Mouse (Mus musculus): ENCODE measurements around the gene Dusp1. TPM values are rescaled to one million over a fixed set of nuclear protein-coding genes. Genes with fewer than 3 reads are reported as not detected.

Gene Dusp1
- 16.2 and 21.0 TPM in 2 replicates for polyA plus RNA-seq (2014; fragmentation: Nextera tagmentation; extraction: Ambion mirVana)

GRCm38 (mm10) chr17:26561651-26562181, at the start of gene Dusp1:
Gene Dusp1 (minus strand): TSS chr17:26562128.
- peak; percentile 62; the same call in 1 of the 2 replicates for ATAC-seq (ENCODE audit: insufficient number of reproducible peaks, insufficient read depth, low FRiP score, low read depth)
- 0% methylated on average over 25 of the region's 25 CpGs for WGBS

GRCm38 (mm10) chr17:26611328-26611727, 49.4 kb upstream of the Dusp1 start:
- Histone ChIP-seq H3K36me3 (ENCODE audit: control insufficient read depth, insufficient read depth, low read length) (peaks cover 17% of the 10 kb centered on the region), H3K4me1 (ENCODE audit: control insufficient read depth, insufficient read depth, low read length) (0 out of 2 replicates have a peak, but pooled peaks cover 4% of the 10 kb centered on the region), H3K27me3 (ENCODE audit: control insufficient read depth, insufficient read depth, low read length) (no peaks in the 10 kb centered on the region), H3K27ac (ENCODE audit: low read length) (0 out of 2 replicates have a peak overlapping the region, but pooled peaks have one; percentile 12), H3K9me3 (ENCODE audit: control insufficient read depth, low read depth, low read length) (no peaks in the 10 kb centered on the region), H3K9ac (replicated peaks; ENCODE audit: low read depth, low read length) (no peak overlapping the region), H3K4me2 (replicated peaks; ENCODE audit: low read depth, low read length) (no peak overlapping the region), H3K4me3 (ENCODE audit: low read depth, low read length) (no peak overlapping the region)
- WGBS: 64% methylated on average over 7 of the region's 7 CpGs
- no peak for ATAC-seq (ENCODE audit: insufficient number of reproducible peaks, insufficient read depth, low FRiP score, low read depth)

More at GRCm38 (mm10) chr17:26561651-26562181, at the start of gene Dusp1:
- H3K4me3 ChIP-seq (ENCODE audit: low read depth, low read length): peak within 1 kb of the TSS; percentile 74
- peaks cover 3% of the 10 kb centered on the region; the same call in 1 of the 2 replicates for H3K36me3 ChIP-seq (ENCODE audit: control insufficient read depth, insufficient read depth, low read length)
- peak within 1 kb of the TSS; percentile 68 for H3K27ac ChIP-seq (ENCODE audit: low read length)
- H3K4me2 ChIP-seq (replicated peaks; ENCODE audit: low read depth, low read length): peak within 1 kb of the TSS; percentile 97
- H3K27me3 ChIP-seq (ENCODE audit: control insufficient read depth, insufficient read depth, low read length): no peaks in the 10 kb centered on the region
- no peaks in the 10 kb centered on the region for H3K9me3 ChIP-seq (ENCODE audit: control insufficient read depth, low read depth, low read length)
- H3K4me1 ChIP-seq (ENCODE audit: control insufficient read depth, insufficient read depth, low read length): peaks cover 24% of the 10 kb centered on the region
- H3K9ac ChIP-seq (replicated peaks; ENCODE audit: low read depth, low read length): peak within 1 kb of the TSS; percentile 79

- H3K9ac ChIP-seq (replicated peaks; ENCODE audit: low read depth, low read length): no peak overlapping the region
- no peaks in the 10 kb centered on the region for H3K9me3 ChIP-seq (ENCODE audit: control insufficient read depth, low read depth, low read length)
- 82% methylated on average over 8 of the region's 8 CpGs for WGBS
- H3K4me1 ChIP-seq (ENCODE audit: control insufficient read depth, insufficient read depth, low read length): 0 out of 2 replicates have a peak, but pooled peaks cover 4% of the 10 kb centered on the region
- H3K4me2 ChIP-seq (replicated peaks; ENCODE audit: low read depth, low read length): no peak overlapping the region
- ATAC-seq (ENCODE audit: insufficient number of reproducible peaks, insufficient read depth, low FRiP score, low read depth): no peak
- H3K27me3 ChIP-seq (ENCODE audit: control insufficient read depth, insufficient read depth, low read length): no peaks in the 10 kb centered on the region
- no peak overlapping the region for H3K4me3 ChIP-seq (ENCODE audit: low read depth, low read length)
- H3K27ac ChIP-seq (ENCODE audit: low read length): no peak overlapping the region
- peaks cover 16% of the 10 kb centered on the region for H3K36me3 ChIP-seq (ENCODE audit: control insufficient read depth, insufficient read depth, low read length)
These were observed 47.9 kb upstream of the Dusp1 start for GRCm38 (mm10) chr17:26609820-26610219.

- WGBS: 91% methylated on average over 8 of the region's 8 CpGs
- Histone ChIP-seq H3K4me2 (replicated peaks; ENCODE audit: low read depth, low read length) (no peak overlapping the region), H3K27ac (ENCODE audit: low read length) (no peak overlapping the region), H3K27me3 (ENCODE audit: control insufficient read depth, insufficient read depth, low read length) (no peaks in the 10 kb centered on the region), H3K4me3 (ENCODE audit: low read depth, low read length) (no peak overlapping the region), H3K36me3 (ENCODE audit: control insufficient read depth, insufficient read depth, low read length) (peaks cover 16% of the 10 kb centered on the region), H3K9me3 (ENCODE audit: control insufficient read depth, low read depth, low read length) (no peaks in the 10 kb centered on the region), H3K9ac (replicated peaks; ENCODE audit: low read depth, low read length) (no peak overlapping the region), H3K4me1 (ENCODE audit: control insufficient read depth, insufficient read depth, low read length) (0 out of 2 replicates have a peak, but pooled peaks cover 4% of the 10 kb centered on the region)
- no peak for ATAC-seq (ENCODE audit: insufficient number of reproducible peaks, insufficient read depth, low FRiP score, low read depth)
These were observed 46.9 kb upstream of the Dusp1 start for GRCm38 (mm10) chr17:26608877-26609276.

GRCm38 (mm10) chr17:26608348-26608747, 46.4 kb upstream of the Dusp1 start:
- 0 out of 2 replicates have a peak, but pooled peaks cover 4% of the 10 kb centered on the region for H3K4me1 ChIP-seq (ENCODE audit: control insufficient read depth, insufficient read depth, low read length)
- H3K9me3 ChIP-seq (ENCODE audit: control insufficient read depth, low read depth, low read length): no peaks in the 10 kb centered on the region
- WGBS: 84% methylated on average over 3 of the region's 3 CpGs
- H3K27me3 ChIP-seq (ENCODE audit: control insufficient read depth, insufficient read depth, low read length): no peaks in the 10 kb centered on the region
- no peak overlapping the region for H3K9ac ChIP-seq (replicated peaks; ENCODE audit: low read depth, low read length)
- H3K36me3 ChIP-seq (ENCODE audit: control insufficient read depth, insufficient read depth, low read length): peaks cover 16% of the 10 kb centered on the region
- no peak for ATAC-seq (ENCODE audit: insufficient number of reproducible peaks, insufficient read depth, low FRiP score, low read depth)
- no peak overlapping the region for H3K27ac ChIP-seq (ENCODE audit: low read length)
- no peak overlapping the region for H3K4me3 ChIP-seq (ENCODE audit: low read depth, low read length)
- H3K4me2 ChIP-seq (replicated peaks; ENCODE audit: low read depth, low read length): no peak overlapping the region

GRCm38 (mm10) chr17:26606516-26606915, 44.6 kb upstream of the Dusp1 start:
- Histone ChIP-seq H3K4me3 (ENCODE audit: low read depth, low read length) (no peak overlapping the region), H3K27ac (ENCODE audit: low read length) (no peak overlapping the region), H3K9me3 (ENCODE audit: control insufficient read depth, low read depth, low read length) (no peaks in the 10 kb centered on the region), H3K36me3 (ENCODE audit: control insufficient read depth, insufficient read depth, low read length) (peaks cover 16% of the 10 kb centered on the region), H3K9ac (replicated peaks; ENCODE audit: low read depth, low read length) (no peak overlapping the region), H3K4me2 (replicated peaks; ENCODE audit: low read depth, low read length) (no peak overlapping the region), H3K27me3 (ENCODE audit: control insufficient read depth, insufficient read depth, low read length) (no peaks in the 10 kb centered on the region), H3K4me1 (ENCODE audit: control insufficient read depth, insufficient read depth, low read length) (peaks cover 13% of the 10 kb centered on the region; the same call in 1 of the 2 replicates)
- no peak for ATAC-seq (ENCODE audit: insufficient number of reproducible peaks, insufficient read depth, low FRiP score, low read depth)
- WGBS: 81% methylated on average over 2 of the region's 2 CpGs

GRCm38 (mm10) chr17:26605636-26606035, 43.7 kb upstream of the Dusp1 start:
- Histone ChIP-seq H3K27me3 (ENCODE audit: control insufficient read depth, insufficient read depth, low read length) (no peaks in the 10 kb centered on the region), H3K9me3 (ENCODE audit: control insufficient read depth, low read depth, low read length) (no peaks in the 10 kb centered on the region), H3K27ac (ENCODE audit: low read length) (no peak overlapping the region), H3K4me2 (replicated peaks; ENCODE audit: low read depth, low read length) (no peak overlapping the region), H3K4me1 (ENCODE audit: control insufficient read depth, insufficient read depth, low read length) (peaks cover 14% of the 10 kb centered on the region; the same call in 1 of the 2 replicates), H3K9ac (replicated peaks; ENCODE audit: low read depth, low read length) (no peak overlapping the region), H3K36me3 (ENCODE audit: control insufficient read depth, insufficient read depth, low read length) (peaks cover 11% of the 10 kb centered on the region), H3K4me3 (ENCODE audit: low read depth, low read length) (no peak overlapping the region)
- 87% methylated on average over 4 of the region's 4 CpGs for WGBS
- no peak for ATAC-seq (ENCODE audit: insufficient number of reproducible peaks, insufficient read depth, low FRiP score, low read depth)

GRCm38 (mm10) chr17:26603311-26603710, 41.4 kb upstream of the Dusp1 start:
- 90% methylated on average over 8 of the region's 8 CpGs for WGBS
- no peak overlapping the region for H3K27ac ChIP-seq (ENCODE audit: low read length)

More at GRCm38 (mm10) chr17:26603311-26603710, 41.4 kb upstream of the Dusp1 start:
- H3K36me3 ChIP-seq (ENCODE audit: control insufficient read depth, insufficient read depth, low read length): peaks cover 2% of the 10 kb centered on the region; the same call in 1 of the 2 replicates
- no peak for ATAC-seq (ENCODE audit: insufficient number of reproducible peaks, insufficient read depth, low FRiP score, low read depth)
- H3K9ac ChIP-seq (replicated peaks; ENCODE audit: low read depth, low read length): no peak overlapping the region
- H3K9me3 ChIP-seq (ENCODE audit: control insufficient read depth, low read depth, low read length): no peaks in the 10 kb centered on the region
- no peak overlapping the region for H3K4me3 ChIP-seq (ENCODE audit: low read depth, low read length)
- peaks cover 14% of the 10 kb centered on the region; the same call in 1 of the 2 replicates for H3K4me1 ChIP-seq (ENCODE audit: control insufficient read depth, insufficient read depth, low read length)
- no peak overlapping the region for H3K4me2 ChIP-seq (replicated peaks; ENCODE audit: low read depth, low read length)
- no peaks in the 10 kb centered on the region for H3K27me3 ChIP-seq (ENCODE audit: control insufficient read depth, insufficient read depth, low read length)

Data from stomach, embryonic 14.5 days (tissue).